Mouse (Mus musculus): ENCODE data around the gene Tpp2.

DNA sequence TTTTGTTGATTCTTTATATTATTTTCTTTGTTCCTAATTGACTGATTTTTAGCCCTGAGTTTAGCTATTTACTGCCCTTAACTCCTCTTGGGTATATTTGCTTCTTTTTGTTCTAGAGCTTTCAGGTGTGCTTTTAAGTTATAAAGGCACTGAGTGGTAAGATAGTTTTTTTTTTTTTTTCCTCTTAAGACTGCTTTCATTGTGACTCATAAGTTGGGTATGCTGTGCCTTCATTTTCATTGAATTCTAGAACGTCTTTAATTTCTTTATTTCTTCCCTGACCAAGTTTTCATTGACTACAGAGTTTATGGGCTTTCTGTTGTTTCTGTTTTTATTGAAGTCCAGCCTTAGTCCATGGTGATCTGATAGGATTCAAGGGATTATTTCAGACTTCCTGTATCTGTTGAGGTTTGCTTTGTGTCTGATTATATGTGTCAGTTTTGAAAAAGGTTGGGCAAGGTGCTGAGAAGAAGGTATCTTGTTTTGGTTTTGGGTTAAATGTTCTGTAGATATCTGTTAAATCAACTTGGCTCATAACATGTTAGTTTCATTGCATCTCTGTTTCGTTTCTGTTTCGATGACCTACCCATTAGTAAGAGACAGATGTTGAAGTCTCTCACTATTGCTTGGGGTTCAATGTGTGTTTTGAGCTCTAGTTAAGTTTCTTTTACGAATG lies 63.6 kb downstream of the Tpp2 start:
- TF ChIP-seq POLR2A (IDR thresholded peaks at IDR 0.05; ENCODE audit: insufficient read length, low read depth): no peak
- no peak for TF ChIP-seq E2F4 (IDR thresholded peaks at IDR 0.05; ENCODE audit: insufficient read depth)
- no peak for TF ChIP-seq MAX (IDR thresholded peaks at IDR 0.05; ENCODE audit: low read depth)
- TF ChIP-seq POLR2AphosphoS2 (IDR thresholded peaks at IDR 0.05; ENCODE audit: insufficient read length, low read depth): no peak
- TF ChIP-seq USF1 (IDR thresholded peaks at IDR 0.05; ENCODE audit: low read depth): no peak
- TF ChIP-seq MYOD1 (IDR thresholded peaks at IDR 0.05; ENCODE audit: control insufficient read depth in 1 of 3, insufficient read length in 2 of 3, low read depth in 2 of 3): no peak
- TF ChIP-seq SRF (IDR thresholded peaks at IDR 0.05; ENCODE audit: control insufficient read depth, insufficient read length, low read depth): no peak
- TF ChIP-seq REST (IDR thresholded peaks at IDR 0.05; ENCODE audit: insufficient read depth, insufficient read length): no peak
- TF ChIP-seq TCF3 (IDR thresholded peaks at IDR 0.05; ENCODE audit: insufficient read length, low read depth): no peak
- TF ChIP-seq MYOG (IDR thresholded peaks at IDR 0.05; ENCODE audit: control insufficient read depth in 1 of 3, insufficient read depth in 1 of 3, insufficient read length in 2 of 3, low read depth in 2 of 3): no peak
- TF ChIP-seq TCF12 (IDR thresholded peaks at IDR 0.05; ENCODE audit: insufficient read depth, poor library complexity, severe bottlenecking): no peak

Data from myocyte (in vitro differentiated cells).